Mouse (Mus musculus) thymus, postnatal 25 days (tissue): Measurements from ENCODE around the gene Brd4.

Experiments
- DNase-seq: peaks from one replicate; pipeline ENCODE4 v3.0.0; 2022

Brd4 gene

DNA sequence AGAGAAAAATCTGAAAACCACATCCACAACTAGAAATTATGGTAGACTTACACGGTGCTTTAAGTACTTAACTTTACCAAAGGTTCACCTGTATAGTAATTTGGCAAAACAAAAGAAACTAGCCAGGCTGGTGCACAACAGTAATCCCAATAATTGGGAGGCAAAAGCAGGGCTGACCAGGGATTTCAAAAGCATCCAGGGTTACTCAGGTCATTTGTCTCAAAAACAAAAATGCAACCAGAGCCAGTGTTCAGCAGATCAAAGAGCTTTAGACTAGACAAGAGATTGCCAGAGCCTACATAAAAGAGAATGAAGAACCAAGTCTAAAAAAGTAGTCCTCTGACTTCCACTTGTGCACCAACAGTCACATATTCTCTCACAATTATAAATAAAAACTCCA, 7.3 kb downstream of the Brd4 start:
- DNase-seq = no peak

DNA sequence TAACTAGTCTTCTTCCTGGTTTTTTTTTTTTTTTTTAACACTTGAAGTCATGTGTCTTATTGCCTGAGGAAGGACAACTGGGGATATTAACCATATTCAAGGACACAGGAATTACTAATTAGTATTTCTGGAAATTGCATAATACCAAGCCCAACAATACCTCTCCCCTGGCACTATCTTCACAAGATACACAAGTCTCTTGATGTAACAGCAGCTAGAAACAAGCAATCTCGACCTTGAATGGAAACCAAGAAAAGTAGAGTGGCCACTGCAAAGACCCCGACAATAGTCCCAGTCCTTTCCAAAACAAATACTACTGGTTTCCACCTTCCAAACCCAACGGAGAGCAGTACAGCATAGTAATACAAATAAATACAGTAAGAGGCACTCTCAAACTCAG, 9.0 kb downstream of the Brd4 start:
- DNase-seq = no peak

DNA sequence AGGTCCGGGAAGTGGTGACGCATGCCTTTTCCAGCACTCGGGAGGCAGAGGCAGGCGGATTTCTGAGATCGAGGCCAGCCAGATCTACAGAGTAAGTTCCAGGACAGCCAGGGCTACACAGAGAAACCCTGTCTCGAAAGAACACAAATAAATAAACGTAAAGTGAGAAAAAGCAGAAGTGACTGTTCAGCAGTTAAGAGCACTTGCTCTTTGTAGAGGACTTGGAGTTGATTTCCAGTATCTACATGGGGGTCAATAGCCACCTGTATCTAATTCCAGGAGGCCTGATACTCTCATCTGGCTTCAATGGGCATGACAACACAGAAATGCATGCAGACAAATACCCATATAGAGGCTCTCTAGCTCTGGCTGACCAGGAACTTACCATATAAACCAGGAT, 15.4 kb downstream of the Brd4 start:
- DNase-seq = no peak

DNA sequence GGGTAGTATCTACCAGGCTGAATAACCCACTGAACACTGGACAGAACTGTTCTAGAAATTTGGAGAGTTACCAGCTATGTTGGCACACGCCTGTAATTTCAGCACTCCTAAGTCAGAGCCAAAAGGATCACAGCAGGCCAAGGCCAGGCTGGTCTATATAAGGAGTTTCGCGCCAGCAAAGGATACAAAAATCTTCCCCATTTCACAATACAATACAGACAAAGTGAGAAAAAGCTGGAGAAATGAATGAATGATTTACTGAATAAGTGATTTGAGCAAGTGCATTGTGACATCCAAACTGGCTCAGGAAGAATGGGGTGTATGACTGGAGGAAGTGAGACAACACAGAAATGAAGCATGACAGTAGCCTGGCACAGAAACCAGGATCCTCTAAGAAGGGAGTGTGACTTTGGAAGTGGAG, 16.0 kb downstream of the Brd4 start:
- DNase-seq = no peak

DNA sequence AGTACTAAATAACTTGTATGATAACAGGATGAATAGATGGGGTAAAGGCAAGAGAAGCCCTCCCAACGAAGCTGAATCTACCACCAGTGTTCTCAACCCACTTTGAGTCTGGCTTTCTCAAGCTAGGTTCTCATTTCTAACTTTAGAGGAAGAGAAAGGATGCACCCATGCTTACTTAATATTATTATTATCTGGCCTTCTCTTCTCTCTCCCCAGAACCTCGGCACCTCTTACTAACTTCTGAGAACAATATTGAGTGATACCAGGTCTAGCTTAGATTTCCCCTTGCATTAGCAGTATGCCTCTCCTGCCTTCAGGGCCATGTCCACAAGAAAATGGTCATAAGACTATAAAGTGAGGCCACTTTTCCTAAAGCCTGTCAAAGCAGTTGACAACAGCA, 16.4 kb downstream of the Brd4 start:
- DNase-seq = no peak

DNA sequence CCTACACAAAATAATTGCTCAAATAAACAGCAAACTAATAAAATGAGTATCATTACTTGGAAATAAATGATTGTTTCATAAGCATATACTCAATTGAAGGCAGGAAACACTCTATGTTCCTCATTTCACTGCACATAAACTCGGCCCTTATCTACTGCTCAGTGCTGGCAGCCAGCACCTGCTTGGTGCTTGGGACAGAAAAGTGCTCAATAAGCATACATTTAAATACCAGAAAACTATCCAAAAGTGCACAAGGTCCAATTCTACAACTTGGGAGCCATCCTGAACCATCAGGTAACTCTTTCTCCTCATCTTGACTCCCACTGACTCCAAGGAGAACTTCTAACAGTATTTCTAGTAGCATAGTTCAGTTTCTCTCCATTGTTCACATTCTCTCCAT, 16.9 kb downstream of the Brd4 start:
- no peak for DNase-seq

DNA sequence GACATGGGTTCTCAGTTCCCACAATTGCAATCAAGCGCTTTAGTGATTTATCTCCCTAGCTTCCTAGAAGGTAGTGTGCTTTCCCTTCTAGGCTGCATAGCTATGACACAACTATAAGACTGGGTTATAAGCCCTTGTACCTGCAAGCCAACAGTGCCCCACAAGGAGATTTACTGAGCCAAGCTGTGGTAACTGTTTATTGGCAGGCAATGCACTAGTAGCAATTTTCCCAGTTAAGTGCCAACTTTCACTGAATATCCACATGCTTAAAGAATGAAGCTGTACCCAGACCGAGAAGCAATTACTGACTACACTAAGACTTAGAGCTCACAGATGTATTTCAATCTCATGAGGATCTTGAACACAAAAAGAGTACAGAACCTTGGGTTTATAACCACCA, 20.9 kb downstream of the Brd4 start:
- DNase-seq = no peak

DNA sequence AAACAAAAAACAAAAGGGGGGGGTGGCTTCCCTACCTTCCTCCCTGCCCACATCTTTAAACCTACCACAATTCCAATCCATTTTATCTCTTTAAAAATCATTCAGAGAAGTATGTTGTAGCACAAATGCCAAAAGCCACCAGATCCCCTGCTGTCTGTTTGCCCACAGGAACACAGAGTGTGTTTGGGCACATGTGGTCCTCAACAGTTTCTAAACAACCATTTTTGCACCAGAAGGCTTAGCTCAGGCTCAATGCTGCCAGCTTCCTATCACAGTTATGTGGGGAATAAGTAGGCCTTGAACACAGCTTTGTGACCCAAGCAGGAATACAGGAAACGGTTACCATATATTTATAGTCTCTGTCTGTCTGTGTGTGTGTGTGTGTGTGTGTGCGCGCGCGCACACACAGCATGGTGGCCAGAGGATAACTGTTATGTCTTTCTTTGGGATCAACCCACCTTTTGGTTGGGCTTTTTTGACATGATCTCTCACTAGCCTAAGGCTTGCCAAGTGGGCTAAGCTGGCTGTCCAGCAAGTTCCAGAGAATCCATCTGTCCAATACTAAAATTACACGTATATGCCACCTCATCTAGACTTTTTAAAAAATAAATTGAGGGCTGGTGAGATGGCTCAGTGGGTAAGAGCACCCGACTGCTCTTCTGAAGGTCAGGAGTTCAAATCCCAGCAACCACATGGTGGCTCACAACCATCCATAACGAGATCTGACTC, 21.5 kb downstream of the Brd4 start:
- no peak for DNase-seq

DNA sequence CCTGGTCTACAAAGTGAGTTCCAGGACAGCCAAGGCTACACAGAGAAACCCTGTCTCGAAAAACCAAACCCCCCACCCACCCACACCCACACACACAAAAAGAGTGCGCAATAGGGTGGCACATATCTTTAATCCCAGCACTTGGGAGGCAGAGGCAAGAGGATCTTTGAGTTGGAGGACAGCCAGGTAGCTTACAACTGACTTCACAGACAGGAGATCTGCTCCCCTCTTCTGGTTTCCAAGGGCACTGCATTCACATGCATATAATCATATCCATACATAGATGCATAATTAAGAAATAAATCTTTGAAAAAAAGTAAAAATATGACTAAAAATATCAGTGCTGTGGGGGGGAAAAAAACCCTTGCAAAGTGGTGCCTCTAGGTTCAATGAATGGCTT, 25.7 kb downstream of the Brd4 start:
- DNase-seq = no peak

DNA sequence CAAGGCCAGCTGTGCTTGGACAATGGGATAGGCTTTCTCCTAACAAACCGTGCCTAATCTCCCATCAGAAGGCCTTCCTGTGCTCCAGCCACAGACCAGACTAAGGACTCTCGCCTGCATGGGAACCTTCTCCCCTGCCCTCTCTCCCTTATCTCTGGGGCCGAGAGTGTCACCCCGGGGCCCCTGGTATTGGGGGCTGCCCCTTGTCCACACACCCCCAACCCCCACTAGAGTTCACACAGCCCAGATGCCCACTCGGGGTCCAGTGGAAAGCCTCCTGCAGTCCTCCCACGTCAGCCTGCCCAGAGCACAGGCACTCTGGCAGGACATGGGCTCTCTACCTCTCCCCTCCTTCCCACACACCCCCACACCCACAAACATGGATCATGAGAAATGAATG, 26.6 kb downstream of the Brd4 start:
- no peak for DNase-seq

DNA sequence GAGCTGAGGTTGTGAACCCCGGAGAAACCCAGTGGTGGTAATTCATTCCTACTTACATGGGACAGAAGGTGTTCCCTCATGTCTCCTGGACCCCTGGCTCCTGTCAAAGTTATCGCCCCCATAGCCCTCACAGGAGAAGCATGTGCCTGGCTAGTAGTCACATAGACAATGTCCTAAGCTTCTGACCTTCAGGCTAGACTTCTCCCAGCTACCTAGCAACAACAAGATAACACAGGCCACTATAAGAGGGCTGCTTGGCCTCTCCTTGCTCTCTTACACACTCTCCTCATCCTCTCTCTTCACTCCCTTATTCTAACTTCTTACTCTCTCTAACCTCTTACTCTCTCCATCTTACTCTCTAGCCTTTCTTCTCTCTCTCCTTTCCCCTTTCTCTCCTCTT, 27.1 kb downstream of the Brd4 start:
- DNase-seq = no peak

DNA sequence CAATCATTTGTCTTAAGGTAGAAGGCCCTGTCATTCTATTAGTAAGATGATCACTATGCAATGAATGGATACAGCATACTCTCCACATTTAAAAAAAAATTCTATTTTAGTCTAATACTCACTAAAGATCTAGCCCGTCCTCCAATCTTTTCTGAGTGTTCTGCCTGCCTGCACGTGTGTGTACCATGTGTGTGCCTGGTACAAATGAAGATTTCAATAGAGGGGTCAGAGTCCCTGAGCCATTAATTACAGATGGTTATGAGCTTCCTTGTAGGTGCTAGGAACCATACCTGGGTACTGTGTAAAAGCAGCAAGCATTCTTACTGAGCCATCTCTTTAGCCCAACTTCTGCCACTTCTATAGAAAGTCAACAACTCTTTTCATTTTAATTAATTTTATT, 27.6 kb downstream of the Brd4 start:
- DNase-seq = no peak

DNA sequence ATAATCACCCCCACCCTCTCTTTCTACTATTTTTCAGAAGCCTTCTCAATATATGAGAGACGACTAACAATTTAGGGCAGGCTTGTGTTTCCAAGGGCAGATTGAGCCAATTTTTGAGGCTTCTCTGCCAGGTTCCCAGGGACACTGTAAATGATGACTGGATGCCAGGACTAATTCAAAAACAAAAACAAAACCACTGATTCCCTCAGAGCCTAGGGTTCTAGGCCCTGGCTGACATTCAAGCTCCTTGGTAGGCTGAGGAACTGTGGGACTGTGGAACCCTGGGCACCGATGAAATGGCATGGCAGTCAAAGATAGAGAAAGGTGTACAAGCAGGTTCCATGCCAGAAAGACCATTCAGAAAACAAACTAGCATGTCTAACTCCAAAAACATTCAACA, 31.3 kb downstream of the Brd4 start:
- no peak for DNase-seq

DNA sequence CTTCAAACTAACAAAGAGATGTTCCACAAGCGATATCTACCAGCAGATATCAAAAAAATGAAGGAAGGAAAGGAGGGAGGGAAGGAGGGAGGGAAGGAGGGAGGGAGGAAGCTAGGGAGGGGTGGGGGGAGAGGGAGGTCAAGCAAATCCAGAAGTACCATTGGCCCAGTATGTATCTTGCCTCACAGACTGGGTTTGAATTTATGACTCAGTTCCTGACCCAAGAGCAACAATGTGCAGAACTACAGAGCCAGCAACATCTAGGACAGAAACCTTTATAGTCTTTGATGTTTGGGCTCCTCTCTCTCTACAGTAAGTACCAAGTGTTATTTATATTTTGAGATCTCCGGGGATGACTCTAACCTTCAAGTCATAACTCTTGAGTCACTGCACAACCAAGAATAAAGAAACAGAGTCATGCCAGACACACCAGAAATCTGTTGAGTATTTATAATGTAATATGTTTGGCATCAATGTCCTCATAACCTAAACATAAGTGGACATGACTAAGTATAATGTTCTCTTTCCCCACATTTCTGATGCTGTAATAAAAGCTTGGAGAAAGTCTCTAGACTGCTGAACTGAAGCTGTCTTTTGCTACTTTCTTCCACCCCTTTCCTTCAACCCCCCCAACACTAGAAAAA, 32.6 kb downstream of the Brd4 start:
- no peak for DNase-seq

DNA sequence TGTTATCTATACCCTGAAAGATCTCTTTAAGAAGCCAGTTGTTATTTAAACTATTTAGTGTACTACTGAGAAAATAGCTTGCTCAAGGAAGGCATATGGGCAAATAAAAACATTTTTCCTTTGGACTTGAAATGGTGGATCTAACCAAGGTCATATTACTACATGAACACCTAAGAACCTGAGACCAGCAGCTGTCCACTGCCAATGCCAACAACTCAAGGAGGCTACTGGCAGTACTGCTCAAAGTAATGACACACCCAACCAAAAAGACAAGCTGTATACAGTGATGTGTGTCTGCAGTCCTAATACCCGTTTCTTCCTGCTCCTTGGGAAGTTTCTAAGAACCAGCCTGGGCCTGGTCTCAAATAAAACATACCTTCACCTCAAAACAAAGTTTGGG, 34.5 kb downstream of the Brd4 start:
- DNase-seq = no peak

DNA sequence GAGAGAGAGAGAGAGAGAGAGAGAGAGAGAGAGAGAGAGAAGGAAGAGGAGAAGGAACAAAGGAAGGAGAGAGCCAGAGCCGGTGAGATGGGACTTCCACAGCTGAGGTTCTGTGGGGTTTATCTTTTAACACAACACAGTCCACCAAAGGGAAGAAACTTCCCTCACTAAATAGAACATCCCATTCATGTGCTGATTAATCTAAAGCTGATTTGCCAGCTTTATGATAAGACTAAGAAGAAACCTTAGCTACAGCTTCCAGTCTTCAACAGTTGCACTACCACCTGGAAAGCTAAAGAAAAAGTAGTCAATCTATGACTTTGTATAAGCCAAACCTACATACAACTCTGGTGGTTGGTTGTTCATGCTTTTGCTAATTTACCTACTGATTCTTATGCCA, 36.3 kb downstream of the Brd4 start:
- DNase-seq = no peak

DNA sequence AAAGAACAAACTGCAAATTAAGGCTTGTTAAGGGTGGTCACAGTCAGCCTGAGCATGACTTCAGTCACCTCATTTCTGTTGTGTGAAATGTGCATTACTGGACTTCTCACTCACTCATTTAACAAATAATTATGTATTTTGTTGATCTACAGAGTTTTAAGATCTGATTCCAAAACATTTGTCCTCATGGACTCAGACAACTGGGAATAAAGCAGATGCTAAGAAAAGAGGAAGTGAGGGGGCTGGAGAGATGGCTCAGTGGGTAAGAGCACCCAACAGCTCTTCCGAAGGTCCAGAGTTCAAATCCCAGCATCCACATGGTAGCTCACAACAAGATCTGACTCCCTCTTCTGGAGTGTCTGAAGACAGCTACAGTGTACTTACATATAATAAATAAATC, 36.9 kb downstream of the Brd4 start:
- no peak for DNase-seq

DNA sequence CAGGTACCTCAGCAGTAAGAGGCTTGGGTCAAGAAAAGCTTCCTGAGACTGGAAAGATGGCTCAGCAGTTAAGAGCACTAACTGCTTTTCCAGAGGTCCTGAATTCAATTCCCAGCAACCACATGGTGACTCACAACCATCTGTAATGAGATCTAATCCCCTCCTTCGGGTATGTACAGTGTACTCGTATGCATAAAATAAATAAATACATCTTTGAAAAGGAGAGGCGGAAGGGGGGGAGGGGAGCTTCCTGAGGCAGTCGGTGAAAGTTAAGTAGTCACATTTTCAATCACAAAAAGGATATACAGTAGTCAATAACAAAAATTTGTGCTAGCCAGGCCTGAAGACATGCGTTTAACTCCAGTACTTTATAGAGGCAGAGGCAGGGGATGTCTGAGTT, 38.4 kb downstream of the Brd4 start:
- no peak for DNase-seq

DNA sequence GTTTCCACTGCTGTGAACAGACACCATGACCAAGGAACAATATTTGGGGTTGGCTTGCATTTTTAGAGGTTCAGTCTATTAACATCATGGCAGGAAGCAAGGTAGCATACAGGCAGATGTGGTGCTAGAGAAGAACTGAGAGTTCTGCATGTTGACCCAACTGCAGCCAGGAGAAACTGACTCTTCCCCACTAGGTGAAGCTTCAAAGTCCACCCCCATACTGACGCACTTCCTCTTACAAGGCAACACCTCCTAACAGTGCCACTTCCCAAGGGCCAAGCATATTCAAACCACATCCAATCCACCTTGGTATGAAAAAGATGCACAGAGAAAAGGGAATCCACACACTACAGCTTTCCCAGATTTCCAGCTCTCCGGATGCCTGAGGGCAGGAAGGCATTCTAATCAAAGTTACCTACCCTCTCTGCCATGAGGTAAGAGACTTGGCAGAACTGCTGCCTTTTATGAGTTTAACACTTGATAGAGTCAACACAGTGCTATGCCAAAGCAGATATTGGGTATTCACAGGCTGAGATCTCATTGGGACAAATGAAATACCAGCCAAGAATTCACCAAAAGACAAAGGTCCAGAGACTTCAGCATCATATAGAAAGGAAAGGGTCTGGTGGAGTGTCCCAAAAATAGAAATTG, 43.5 kb downstream of the Brd4 start:
- no peak for DNase-seq

DNA sequence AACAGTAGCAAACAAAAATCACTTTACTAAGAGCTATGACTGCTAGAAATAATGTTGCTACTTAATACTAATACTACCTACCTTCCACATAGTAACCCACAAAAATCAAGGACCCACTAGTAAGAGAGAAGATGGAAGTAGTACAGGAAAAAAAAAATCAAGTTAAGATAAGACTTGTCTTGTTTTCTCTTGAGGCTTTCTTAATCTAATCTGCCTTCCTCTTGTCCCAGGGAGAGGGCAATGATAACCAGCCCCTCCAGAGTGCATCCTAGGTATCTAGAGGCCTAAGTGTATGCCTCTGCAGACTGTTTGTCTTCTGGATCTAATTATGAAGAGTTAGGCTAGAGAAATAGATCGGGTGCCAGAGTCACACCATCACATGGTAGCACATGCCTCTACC, 45.9 kb downstream of the Brd4 start:
- DNase-seq = no peak

DNA sequence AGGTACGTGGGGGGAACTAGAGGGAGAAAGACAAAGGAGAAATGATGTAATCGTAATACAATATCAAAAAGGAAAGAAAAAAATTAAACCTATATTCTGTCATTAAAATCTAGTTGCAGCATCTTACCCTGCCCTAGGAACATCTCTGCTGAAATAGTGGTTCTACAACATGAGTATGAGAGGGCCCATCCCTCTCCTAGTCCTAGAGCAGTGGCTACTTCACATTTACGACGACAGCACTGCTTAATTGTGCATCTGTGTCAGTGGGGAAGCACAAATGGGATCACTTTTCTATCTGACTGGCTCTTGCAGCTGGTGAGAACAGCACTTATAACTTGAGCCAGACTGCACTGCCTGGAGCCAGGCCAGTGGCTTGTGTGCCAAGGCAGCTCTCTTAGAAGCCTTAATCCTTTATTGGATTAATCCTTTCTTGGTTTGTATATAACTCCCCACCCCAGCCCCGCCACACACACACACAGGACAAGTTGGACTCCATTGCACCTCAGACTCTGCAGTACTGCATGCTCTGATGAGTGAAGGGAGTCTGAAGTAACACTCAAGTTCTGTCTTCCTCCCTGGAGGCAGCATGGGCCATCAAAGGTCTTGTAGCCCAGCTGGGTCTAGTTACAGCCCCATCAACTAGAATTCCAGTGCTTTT, 48.9 kb downstream of the Brd4 start:
- no peak for DNase-seq

DNA sequence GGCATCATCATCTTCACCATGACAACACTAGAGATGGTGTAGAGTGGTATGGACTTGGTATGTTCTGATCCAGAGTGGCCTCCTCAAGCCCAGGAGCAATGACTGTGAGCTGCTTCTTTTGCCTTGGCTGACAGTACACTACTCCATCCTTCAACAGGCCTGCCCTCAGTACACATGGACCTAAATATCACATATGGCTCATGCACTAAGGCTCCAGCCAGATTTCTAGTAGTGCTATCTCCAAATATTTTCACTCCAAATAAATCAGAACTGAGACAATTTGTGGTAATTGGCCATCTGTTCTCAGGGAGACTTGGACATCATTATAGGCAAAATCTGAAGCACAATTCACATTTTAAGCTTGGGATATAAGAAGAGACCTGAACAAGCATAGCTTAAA, 51.3 kb downstream of the Brd4 start:
- no peak for DNase-seq

DNA sequence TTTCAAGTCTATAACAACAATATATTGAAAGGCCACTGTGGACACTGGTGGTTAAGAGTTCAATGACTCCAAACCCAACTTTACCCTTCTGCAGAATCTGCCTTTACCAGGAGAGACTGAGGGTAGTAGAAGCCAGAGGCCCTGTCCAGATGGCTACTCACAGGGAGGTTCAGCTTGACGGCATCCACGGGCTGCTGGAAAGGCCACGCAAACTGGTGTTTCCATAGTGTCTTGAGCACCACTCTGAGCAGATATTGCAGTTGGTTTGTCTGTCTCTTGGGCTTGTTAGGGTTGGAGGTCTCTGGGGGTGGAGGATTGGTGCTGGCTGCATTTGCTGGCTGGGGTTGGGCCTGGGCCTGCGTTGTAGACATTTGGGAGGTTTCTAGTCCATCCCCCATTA, 55.3 kb downstream of the Brd4 start:
- no peak for DNase-seq

DNA sequence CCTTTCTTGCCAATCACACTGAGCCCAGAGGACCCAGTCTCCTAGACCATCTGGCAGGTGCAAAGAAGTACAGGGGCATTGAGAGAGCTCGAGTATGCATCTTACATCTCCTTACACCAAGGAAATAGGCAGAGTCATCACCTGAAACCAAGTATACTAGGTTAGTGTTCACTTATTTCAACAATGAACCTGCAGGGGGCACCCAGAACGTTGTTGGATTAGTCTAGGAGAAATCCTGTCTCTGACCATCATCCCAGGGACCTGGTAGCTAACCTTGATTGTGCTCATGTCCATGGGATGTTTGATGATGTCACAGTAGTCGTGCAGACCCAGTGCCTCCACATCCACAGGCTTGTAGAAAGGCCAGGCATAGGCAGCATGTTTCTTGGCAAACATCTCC, 63.6 kb downstream of the Brd4 start:
- no peak for DNase-seq
